Mouse (Mus musculus) lung, postnatal 25 days (tissue): Measurements from ENCODE around the gene Lhcgr.

ENCODE experiments used
- DNase-seq: peaks from one replicate; pipeline ENCODE4 v3.0.0; 2022; ENCODE audit warnings: low spot score

Lhcgr gene

DNA sequence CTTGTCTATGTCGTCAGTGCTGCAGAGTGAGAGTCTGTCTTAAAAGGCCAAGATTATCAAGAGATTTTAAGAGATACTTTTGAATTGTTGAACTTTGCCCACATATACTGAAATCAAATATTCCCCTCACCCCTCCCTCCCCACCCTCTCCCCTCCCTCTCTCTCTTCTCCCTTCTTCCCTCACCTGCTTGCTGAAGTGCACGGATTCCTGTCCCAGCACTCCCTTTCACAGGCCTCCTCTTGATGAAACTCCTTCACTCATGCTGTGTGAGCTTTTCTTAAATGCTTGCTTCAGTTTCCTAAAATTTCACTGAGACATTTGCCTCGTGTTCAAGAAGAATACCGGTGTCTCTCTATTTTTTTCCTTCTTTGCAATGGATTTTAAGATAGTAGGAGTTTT, 88.7 kb downstream of the Lhcgr start:
- DNase-seq, result no peak

DNA sequence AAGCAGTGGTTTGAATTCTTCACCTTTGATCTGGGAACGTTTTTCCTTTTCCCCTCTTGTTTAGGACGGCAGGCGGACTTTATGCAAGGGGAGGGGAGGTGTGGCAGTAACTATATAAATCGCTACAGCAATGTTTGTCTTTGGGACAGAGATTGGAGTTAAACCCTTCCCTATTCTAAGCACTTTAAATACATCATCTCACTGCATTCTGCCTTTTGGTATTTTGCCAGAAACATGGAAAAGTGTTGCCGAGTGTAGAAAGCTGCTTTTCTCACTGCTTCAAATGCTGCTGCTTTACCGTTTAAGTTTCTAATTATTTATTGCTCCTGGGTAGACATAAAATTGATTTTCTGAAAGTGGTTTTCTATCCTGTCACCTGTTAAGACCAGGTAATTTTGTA, 89.4 kb downstream of the Lhcgr start:
- DNase-seq, result no peak

DNA sequence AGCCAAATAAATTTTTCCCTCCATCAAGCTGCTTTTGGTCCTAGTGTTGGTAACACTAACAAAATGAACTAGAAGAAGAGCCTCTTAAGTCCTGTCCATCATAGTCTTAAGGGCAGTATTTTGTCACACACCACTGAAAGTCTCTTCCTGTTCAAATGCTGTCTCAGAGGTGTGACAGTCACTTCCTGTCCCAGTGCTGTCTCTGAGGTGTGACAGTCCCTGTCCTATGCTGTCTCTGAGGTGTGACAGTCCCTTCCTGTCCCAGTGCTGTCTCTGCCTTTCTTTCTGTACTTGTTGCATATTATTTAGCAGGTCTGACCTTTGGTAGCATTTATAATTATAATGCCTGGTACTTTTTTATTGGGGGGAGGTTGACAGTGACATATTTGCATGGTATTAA, 90.9 kb downstream of the Lhcgr start:
- no peak for DNase-seq

DNA sequence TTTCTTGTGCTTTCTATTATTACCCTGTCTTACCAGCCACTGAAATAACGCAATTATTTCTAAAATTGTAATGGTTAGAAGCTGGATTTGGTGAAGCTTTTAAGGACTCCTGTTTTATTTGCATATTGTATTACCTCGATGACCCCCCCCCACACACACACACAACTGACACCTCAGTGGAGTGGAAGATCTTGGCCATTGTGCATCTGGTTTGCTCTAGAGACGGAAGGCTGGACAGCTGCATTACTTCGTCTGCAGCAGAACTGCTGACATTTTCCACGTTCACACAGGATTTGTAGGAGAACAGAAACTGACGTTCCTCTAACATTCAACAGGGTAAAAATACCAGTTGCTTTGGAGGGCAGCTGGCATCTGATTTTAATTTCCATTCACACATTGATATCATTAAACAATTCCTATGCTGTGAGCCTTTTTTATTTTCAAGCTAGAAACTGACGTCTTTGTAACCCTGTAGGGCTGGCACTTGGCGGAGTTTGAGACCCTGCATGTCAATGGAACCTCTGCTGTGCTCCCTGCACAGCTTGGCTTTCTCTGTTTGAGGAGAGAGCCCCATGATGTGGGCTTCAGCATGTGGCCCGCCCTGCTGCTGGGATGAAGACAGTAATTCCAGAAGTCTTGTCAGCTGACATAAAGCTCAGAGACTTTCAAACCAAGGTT, 95.0 kb downstream of the Lhcgr start:
- DNase-seq, result no peak

DNA sequence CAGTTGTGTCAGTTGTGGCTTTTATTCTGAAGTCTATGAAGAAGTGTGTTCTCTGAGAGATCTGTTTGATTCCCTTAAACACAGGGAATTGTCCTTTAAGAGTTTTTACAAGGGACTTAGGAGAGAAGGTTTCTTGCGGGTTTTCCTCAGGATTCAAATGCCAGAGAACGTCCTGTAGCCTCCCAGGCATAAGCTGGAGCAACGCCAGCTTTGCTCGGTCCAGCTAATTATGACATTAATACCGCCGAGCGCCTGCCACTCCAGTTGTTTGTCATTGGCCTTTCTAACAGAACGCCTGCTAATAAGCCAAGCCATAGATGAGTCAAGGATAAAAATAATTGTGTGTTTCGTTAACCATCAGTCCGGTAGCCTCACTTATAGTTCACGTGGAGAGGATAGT, 103.6 kb downstream of the Lhcgr start:
- DNase-seq, result no peak

DNA sequence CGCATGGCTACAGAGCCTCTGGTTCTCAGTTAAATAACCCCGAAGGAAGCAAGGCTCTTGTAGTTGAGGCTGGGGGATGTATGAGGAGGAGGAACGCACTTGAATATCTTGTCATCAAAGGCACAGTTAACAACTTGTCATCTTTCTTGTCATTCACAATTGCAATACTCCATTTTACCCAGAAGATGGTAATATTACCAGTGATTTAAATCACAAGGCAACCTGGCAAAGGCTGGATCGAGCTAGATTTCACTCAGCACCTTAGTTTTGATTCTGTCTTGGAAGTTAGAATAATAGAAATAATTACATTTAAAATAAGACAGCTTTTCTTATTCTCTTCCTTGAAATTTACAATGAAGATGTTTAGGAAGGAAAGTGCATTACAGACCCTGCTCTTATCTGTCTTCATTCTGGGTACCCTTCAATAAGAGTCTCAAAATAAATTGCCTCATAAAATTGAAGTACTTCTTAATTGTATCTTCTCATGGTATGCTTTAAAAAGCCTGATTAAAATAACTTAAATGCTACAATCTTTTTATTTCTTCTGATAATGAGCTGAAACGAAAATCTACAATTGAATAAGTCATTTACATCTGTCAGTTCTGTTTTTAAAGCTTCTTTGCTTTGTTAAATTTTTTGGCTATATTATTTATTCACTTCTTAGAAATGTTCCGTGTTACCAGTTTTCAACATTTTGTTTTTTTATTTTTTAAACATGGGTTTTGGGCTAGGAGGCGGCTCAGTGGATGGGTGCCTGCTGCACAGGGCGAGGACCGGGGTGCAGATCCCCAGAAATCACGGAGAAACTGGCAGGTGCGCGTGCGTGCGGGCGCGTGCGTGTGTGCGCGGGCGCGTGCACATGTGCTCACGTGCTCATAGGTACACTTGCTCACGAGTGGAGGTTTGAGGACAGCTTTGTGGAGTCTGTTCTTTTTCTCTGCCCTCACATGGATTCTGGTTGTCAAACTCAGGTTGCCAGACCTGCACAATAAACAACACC, 116.2 kb downstream of the Lhcgr start:
- no peak for DNase-seq

DNA sequence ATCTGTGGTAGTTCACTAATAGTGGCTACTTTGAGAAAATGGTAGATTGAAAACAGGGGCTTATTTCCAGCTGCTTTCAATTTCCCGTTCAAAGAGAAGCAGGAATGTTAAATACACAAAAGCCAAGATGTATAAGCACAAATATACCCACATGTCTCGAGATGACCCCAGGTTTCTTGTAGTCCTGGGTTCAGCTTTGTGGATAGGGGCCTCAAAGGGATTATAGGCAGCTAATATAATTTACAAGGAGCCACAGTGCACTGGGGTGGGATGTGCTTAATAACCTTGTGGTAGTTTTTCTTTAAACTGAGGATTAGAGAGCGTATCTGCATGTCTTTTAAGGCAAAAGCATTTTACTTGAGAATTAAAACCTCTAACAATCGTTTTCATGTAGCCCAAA, 121.0 kb downstream of the Lhcgr start:
- DNase-seq, result no peak

DNA sequence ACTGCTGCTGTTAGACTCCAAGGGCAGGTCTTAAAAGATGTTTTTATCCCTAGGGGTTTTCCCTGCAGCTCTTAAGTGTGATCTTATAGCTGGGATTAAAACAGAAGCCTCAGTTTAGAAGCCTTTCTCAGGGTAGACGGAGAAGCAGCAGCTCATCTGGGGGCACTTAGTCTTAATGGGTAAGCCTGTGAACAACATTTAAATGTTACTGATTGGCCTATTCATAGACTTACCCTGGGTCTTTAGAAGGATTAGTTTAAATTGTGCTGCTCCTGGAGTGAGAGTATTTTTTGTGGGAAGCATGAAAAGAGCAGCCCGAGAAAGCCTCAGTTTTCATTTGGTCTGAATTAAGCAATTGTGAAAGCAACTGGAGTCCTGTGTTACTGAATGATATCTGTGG, 121.9 kb downstream of the Lhcgr start:
- DNase-seq, result no peak

DNA sequence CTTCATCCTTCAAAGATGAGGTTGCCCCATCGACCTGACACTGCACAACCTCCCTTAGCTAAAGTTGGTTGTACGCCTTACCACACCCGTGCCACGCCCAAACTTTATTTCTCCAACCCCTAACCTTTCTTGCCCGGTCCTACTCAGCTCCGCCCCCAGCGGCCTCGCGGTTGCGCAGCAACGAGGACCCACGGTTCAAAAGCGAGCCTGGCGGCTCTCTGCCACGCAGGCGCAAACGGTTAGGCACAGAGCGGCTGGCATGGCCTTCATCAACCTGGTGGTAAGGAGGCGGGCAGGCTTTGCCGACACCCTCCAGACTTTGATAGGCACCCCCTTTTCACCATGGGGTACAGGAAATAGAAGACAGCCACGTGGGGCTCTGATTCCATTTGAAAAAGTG, 123.3 kb downstream of the Lhcgr start, which contains the start of gene Gtf2a1l:
TSS of gene Gtf2a1l (plus strand) at position 209 of the 400 bp plus-strand sequence.
- DNase-seq, result peak; percentile 12
